Mouse (Mus musculus) neutrophil, adult 5-6 weeks (primary cell): Measurements from ENCODE around the gene Chsy1. TPM values are rescaled to one million over a fixed set of nuclear protein-coding genes. Genes with fewer than 3 reads are reported as not detected.

Source experiments
- ATAC-seq: fragments of 151-379, 151-347 bp; 2 replicates; pipeline ENCODE4 v1.8.0; 2017; ENCODE audit warnings: mild to moderate bottlenecking, moderate TSS enrichment; ENCODE audit not compliant: insufficient number of reproducible peaks, poor library complexity, low FRiP score, severe bottlenecking; ENCODE audit errors: extremely low read depth
- total RNA-seq: library from RNA; stranded (forward); fragments of 200-1000 nt; gene quantifications from 2 replicates; pipeline ENCODE4 v1.2.3, GENCODE M21; 2017

Gene Chsy1
- total RNA-seq, 1 experiment from 2014 or later = 120 TPM

DNA sequence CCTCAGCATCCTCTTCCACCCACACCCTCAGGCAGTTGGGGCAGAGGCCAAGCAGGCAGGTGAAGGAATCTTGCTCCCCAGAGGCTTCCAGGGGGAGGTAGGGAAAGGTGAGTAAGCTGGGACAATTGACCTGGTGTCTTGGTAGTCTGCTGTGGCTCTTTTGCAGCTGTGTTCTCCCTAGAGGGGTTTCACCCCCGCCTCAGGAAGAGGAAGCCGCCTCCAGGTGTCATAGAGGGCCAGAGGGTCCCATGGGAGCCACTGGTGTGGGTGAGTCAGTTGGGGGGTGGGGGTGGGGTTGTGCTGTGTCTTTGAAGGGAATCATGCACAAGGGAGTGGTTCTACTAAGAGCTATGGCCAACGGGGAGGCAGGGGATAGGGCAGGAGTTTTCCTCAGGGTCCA, 85.2 kb downstream of the Chsy1 start:
- peak; percentile 63 for ATAC-seq

DNA sequence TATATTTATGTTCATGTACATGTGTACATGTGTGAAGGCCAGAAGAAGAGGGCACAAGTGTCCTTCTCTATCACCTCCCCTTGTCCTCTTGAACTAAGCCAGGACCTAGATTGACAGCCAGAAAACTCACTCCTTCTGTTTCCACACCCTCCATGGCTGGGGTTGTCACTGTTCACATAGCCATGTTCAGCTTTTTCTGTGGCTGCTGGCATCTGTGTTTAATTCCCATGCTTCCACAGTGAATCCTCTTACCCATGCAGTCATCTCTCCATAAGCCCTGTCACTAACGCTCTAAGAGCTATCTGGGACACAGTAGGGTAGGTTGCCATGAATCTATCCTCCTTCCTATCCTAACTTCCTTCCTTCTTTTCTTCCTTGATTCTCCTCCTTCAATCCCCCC, 86.6 kb downstream of the Chsy1 start:
- ATAC-seq = no peak

DNA sequence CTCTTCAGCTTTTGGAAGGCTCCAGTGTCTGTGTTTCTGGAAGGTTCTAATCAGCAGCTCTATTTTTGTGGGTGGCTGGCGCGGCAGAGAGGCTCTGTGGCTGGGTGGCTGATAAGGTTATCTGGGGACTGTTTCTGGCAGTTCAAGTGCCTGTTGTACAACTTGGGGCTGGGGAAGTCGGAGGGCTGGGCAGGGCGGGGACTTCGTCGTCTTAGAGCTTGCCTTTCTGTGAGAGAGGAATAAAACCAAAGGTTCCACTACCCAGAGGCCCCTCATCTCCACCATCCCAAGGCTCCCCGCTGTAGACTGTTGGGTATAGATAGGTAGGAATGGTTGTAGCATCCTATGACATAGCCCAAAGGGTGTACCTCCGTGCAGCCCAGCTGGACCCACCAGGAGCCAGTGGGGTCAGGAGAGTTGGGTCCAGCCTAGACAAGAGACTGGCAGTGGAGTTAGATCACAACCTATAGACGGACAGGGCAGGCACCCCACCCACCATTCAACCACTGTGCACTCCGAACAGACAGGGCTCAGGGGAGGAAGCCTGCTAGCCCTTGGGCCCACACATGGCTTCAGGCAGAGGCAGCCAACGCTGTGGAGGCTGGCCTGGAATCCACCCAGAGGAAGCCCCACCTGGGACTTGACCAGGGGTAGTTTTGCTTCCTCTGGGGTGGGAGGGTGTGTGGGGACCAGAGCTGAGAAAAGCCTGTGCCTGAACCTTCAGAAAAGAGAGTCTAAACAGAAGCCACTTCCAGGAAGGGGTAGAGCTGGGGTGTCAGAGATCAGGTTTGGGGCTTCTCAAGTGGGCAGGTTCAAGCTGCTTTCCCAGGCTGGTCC, 87.5 kb downstream of the Chsy1 start:
- ATAC-seq = no peak

DNA sequence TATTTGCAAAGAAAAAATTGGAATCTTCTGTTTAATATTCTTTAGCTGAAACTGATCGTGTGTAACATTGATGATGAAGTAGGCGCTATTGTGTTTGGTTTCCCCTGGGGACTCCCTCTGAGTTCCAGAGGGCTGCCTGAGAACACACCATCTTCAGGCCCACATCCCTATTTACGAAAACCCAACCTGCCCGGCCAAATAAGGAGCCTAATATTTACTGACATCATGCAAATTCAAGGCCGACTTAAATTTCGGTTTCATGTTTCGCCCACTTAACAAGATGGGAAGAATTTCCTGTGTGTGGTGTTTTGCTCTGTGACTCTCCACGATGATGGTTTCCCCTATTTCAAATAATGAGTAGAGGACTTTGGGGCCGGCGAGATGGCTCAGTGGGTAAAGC, 89.1 kb downstream of the Chsy1 start:
- no peak for ATAC-seq

DNA sequence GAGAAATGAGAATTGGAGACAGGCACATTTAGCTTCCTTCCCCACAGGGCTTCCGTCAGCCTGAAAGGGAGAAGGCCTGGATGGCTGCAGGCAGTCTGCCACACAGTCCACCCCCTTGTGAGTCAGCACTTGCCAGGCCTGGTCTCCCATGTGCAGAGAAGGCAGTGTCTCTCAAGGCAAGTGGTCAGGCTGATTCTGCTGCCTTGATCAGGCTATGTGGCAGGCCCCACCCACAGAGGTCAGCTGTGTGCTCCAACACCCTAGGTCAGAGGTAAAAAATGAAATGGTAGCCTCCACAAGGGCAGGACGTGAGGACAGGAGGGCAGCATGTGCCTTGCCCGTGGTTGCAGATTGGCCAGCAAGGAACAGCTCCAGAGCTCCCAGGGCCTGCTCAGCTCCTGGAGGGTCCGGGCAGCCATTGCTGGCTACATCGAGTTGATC, 90.1 kb downstream of the Chsy1 start:
- ATAC-seq = no peak

DNA sequence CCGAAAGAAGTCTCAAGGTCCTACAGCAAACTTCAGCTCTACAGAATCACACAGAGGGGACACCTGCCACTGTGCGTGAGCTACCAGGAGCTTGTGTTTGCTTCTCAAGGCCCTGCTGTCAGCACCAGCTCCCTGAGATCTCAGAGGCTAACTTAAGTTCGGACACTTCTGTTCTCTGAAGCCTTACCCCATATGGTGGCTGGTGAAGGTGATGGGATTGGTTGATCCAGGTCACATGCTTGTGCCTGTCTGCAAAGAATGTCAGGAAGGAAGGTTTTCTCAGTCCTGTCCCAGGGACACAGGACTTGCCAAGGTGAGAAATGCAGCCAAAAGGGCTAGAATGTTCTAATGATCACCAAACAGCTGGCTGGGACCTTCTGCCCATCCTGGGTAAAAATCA, 91.1 kb downstream of the Chsy1 start:
- no peak for ATAC-seq

DNA sequence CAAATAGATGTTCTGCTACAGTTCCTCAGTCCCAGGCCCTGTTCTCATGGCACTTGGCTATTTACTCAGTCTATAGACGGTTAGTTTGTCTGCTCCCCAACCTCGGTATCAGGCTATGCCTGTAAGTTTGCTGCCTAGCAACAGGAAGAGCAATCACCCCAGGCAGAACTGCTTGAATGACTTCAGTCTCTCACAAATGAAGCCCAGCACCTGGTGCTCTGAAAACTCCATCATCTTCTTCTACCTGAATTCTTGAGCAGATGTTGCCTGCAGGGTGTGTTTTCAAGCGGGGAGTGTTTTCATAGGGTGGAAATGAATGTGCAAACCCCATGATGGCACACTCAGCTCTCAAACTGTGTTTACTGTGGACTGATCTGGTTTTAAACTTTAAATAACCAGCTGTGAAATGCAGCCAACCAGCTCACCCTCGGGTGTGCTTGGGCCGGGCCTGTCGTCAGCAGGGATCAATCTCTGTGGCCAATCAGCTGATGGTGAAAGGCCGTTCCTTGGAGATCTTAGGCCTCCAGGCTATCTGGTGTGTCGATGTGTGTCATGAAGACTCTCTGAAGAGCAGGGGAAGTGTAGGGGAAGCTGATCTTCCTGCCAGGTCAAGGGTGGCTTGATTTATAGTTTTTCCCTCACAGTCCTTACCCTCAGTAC, 91.6 kb downstream of the Chsy1 start:
- peak; percentile 47 for ATAC-seq

DNA sequence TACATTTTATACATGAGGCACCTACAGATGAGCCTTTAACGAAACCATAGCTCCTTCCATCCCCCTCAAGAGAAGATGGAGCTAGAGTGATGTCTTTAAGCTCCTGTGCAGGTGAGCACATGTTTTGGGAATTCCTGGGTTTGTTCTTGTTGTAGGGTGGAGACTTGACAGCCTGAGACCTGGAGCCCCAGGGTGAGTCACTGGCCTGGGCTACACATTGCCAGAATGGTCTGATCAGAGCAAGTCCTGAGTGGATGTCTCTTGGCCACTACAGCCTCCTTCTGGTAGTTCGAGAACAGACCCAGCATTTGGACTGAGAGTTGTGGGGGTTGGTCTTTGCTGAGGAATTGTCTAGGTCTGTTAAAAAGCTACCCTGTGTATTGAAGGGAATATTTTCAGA, 92.3 kb downstream of the Chsy1 start:
- no peak for ATAC-seq

DNA sequence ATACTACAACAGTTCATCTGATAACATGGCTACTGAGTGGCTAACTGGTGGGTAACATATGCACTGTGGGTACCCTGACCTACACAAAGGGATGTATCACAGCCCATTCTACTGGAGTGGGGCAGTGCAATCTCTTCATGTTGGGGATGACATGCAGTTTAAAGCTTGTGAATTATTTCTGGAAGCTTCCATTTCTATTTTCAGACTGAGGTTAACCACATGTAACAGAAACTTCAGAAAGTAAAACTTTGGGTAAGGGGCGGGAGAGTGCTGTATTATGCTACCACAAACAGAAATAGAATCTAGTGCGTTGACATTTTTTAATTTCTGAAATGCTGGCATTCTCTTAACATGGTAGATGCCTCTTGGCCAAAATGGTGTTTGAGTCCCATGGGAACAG, 100.6 kb downstream of the Chsy1 start:
- ATAC-seq = no peak

DNA sequence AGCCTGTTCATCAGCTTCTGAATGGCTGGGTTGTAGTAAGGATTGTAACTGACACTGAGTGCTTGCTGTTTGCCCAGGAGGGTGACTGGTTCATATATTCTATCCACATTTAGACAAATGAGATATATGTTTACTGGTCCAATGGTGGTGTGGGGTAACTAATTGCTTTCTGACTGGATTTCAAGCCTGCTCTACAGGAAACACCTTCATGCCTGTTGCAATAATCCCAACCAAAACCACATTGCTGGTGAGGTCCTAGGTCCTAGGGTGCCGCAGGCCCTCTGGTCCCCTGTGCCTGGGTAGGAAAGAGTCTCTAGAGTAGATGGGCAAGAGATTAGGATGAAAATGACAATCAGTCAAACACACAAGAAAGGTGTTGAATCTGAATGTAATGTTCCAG, 103.6 kb downstream of the Chsy1 start:
- ATAC-seq = no peak

DNA sequence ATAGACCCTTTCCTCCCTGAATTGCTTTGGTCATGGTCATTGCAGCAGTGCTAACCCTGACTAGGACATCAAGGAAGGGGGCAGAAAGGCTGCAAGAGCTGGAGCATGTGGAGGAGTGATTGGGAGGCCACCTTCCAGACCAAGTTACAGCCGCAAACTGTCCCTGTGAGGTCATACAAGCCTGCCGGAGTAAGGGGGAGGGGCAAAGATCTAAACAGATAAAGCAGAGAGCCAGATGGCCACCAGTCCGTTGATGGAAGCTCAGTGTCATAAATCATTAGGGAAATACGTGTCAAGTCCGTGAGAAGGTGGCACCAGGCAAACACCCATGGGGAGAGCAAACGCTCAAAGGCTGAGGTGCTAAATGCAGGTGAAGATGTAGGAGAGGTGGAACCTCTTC, 105.2 kb downstream of the Chsy1 start:
- ATAC-seq = no peak

DNA sequence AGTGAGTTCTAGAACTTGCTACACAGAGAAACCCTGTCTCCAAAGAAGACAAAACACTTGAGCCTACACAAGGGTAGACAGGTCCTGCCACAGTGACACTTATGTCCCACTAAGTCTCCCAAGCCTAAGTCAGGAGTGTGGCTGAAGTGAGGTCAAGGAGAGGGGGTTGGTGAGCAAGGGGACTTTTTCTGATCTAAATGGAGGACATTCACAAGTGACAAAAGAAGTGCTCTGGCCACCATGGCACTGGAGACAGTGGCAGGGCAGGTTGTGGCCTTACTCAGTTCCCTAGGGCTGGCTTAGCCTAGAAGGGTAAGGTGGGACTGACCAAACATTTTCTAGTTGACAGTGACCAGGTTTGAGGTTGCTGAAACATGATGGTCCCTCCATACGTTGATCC, 106.6 kb downstream of the Chsy1 start:
- ATAC-seq = no peak

DNA sequence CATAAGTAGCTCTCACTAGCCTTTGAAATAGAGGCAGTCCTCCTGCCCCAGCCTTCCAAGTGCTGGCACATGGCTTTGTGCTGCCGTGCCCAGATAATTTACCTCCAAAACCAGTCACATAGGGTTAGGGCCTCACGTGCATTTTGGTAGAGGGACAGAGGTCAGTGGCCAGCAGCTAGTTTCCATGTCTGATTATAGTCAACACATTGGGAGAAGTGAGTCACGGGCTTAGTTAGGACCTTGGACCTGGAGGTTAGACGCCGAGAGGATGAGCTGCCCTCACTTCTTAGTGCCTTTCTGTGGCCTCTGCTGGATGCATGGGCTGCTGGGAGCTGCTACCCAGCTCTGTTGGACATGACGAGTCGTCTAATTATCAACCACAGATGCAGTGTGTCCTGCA, 107.7 kb downstream of the Chsy1 start:
- no peak for ATAC-seq

DNA sequence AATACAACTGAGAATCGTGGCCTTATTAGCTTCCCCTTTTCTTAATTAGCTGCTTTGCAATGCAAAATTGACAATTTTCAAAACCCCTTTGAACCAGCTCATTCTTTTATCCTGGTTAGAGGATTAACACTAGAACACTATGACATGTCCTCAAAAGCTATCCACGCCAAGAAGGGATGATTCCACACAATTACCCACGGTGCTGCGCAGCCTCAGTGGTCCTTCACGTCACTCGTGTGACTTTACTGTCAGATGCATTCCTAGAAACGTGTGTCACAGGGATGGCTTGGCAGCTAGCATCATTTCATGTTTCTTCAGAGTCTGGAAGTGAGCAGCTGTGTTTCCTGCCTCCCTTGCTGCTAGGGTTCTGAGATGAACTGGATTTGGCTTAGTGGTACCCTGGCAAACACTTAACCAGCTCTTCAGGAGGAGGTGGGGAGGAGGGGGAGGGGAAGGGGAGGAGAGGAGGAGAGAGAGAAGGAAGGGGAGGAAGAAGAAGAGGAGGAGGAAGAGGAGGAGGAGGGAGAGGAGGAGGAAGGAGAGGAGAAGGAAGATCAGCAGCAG, 108.3 kb downstream of the Chsy1 start:
- ATAC-seq = no peak

DNA sequence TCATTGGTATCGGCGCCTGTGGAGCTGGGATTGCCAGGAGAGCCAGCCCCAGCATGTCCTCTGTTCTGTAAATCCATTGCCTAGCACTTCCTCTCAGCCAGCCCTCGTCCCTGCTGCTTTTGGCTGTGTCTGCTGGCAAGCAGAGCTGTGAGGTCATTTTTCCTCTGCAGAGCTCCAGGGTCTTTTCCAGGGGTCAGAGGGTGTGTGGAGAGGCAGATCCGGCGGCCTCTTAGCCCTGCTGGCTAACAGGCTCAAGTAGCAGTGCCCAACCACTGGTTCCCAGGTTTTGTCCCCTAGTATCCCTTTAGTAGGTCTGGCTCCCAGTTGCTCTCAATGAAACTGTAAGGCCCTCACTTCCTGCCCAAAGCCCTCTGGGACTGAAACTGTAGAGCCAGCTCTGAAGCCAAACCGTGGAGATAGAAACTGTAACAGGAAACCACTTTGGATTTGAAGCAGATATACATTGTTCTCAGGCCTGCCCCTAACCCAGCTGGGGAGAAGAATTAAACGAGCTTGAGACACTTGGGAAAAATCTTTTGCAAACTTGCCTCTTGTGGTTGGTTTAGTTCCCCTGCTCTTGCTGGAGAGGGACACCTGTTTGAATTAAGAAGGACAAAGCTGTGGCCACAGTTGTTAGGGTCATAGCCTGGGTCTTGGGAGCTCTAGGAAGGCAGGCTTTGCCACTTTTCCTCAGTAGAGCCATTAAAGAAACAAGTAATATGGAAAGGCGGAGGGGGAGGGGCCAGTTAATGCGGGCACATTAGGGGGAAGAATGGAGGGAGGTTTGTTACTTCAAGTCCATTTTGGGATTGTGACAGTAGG, 109.1 kb downstream of the Chsy1 start:
- no peak for ATAC-seq

DNA sequence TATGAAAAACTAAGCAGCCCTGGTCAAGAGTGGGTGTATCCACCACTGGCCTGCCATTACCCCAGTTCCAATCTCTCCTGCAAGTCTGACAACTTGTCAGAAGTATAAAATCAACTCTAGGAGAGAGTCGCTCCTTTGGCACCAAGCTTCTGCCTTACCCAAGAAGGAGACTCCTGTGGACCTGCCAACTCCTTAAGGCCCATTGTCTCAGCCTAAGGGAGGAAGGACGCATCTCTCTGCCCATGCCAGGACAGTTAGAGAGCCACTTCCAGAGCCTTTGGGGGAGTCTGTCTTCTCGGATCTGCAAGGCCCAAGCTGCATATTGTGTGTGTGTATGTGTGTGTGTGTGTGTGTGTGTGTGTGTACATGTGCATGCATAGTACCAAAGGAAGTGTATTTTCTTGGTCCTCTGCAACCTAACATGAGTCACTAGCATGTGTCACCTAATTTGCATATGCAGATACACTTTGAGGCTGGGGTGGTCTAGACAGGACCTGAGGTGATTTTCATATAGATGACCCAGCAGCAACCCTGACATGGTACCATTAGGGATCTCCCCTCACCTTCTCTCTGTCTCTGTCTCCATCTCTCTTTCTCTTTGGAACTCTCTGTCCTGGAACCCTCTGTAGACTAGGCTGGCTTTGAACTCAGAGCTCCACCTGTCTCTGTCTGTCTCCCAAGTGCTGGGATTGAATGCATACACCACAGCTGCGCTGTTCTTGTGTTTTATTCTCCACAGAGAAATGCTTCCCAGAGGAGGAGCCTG, 109.9 kb downstream of the Chsy1 start:
- ATAC-seq = peak; percentile 51; the same call in 1 of the 2 replicates

DNA sequence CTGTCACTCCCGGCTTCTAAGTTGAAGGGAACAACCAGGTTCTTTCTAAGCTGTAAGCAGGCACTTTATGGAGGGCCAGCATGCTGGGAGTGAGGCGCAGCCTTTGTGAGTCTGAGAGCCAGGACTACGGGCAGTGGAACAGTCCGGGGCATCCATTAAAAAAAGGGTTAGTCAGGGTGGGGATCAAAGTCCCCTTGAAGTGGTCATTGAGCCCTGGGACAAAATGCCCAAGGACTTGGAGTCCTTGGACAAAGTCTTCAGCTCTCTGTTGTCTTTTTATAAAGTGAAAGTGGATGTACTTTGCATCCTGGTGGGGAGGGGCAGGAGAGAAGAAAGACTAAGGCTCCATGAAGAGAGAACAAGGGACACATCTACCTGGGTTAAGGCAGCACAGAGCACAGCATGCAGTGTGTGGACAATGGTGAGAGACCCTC, 110.5 kb downstream of the Chsy1 start:
- ATAC-seq = no peak

DNA sequence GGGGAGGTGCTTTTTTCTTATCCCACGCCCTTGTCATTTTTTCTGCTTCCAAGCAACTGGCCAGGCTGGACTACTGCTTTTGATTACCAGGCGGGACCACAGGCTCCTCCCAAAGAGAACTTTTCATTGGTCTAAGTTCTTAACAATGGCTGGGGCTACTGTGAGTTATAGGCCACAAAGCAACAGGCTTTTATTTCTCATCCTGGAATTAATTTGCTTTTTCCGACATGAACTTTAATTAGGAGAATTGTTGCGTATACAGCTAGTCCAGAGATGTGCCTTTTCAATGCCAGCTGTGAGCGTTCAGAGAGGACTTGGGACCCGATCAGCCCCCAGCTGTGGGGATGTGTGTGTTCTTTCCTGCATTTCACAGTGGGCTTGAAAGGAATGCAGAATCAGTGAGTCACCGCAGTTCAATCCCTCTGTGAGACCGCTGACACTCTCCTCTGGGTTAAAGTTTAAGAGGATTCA, 113.3 kb downstream of the Chsy1 start:
- ATAC-seq = no peak
